Mouse (Mus musculus): ENCODE results near the gene Bptf. TPM values are rescaled to one million over a fixed set of nuclear protein-coding genes. Genes with fewer than 3 reads are reported as not detected.
"Not testable (repeated sequence)": the region's sequence is repeated elsewhere in the genome, so short reads cannot be mapped to it uniquely, and the experiment has no call there.

The Bptf gene
- total and polyA plus RNA-seq, 3 experiments = 22.1 to 63.9 (median 28.0) TPM

- dilution Hi-C loops (cut with MboI; ENCODE audit: extremely low pct_ligation_motif_present, extremely low pct_unique_long_range_greater_than_20kb, low sequenced_read_pairs); H3K9me3 ChIP-seq (replicated peaks; ENCODE audit: low read length); in situ Hi-C loops (cut with MboI; ENCODE audit: low pct_ligation_motif_present, low pct_unique_long_range_greater_than_20kb, low sequenced_read_pairs); H3K79me2 ChIP-seq (replicated peaks; ENCODE audit: control insufficient read depth, extremely low read depth, insufficient read depth, poor library complexity, severe bottlenecking); DNase-seq (ENCODE audit: extremely low read depth); H3K27me3 ChIP-seq (replicated peaks); H3K4me2 ChIP-seq (ENCODE audit: insufficient read depth, low read depth, poor library complexity, severe bottlenecking); H3K27ac ChIP-seq (ENCODE audit: insufficient read depth, low read depth); H3K4me3 ChIP-seq (replicated peaks in 1 of 3; ENCODE audit: low read depth in 2 of 3, low read length in 2 of 3, poor library complexity in 1 of 3); H3K36me3 ChIP-seq (replicated peaks in 1 of 2; ENCODE audit: control insufficient read depth in 1 of 2, insufficient read depth in 1 of 2, low read length in 1 of 2); H3K9ac ChIP-seq (ENCODE audit: insufficient read depth, low read depth): not testable (repeated sequence)
- 0 out of 2 replicates have a peak, but pooled peaks have one; percentile 43 for TF ChIP-seq TBP (conservative IDR thresholded peaks at IDR 0.05; ENCODE audit: low read depth, low read length)
- H3K4me1 ChIP-seq (ENCODE audit: control insufficient read depth in 1 of 2, insufficient read depth in 2 of 2) = peaks cover 8 to 14% of the 10 kb centered on the region in 2 experiments; a peak in 3 of 4 replicates
Observed at GRCm38 (mm10) chr11:107015535-107016187, 116.3 kb downstream of the Bptf start.

- Histone ChIP-seq H3K27me3 (replicated peaks) (no peaks in the 10 kb centered on the region), H3K9ac (ENCODE audit: insufficient read depth, low read depth) (no peak overlapping the region), H3K79me2 (replicated peaks; ENCODE audit: control insufficient read depth, extremely low read depth, insufficient read depth, poor library complexity, severe bottlenecking) (no peaks in the 10 kb centered on the region), H3K27ac (ENCODE audit: insufficient read depth, low read depth) (no peak overlapping the region), H3K4me3 (replicated peaks in 1 of 3; ENCODE audit: low read depth in 2 of 3, low read length in 2 of 3, poor library complexity in 1 of 3) (no peak overlapping the region), H3K4me1 (ENCODE audit: control insufficient read depth in 1 of 2, insufficient read depth in 2 of 2) (peaks cover 8 to 14% of the 10 kb centered on the region in 2 experiments; a peak in 3 of 4 replicates), H3K4me2 (ENCODE audit: insufficient read depth, low read depth, poor library complexity, severe bottlenecking) (peak overlapping the region; percentile 22), H3K36me3 (replicated peaks in 1 of 2; ENCODE audit: control insufficient read depth in 1 of 2, insufficient read depth in 1 of 2, low read length in 1 of 2) (no peaks in the 10 kb centered on the region), H3K9me3 (replicated peaks; ENCODE audit: low read length) (peaks cover 3% of the 10 kb centered on the region)
- in situ Hi-C loops (cut with MboI; ENCODE audit: low pct_ligation_motif_present, low pct_unique_long_range_greater_than_20kb, low sequenced_read_pairs) (no loop called here), dilution Hi-C loops (cut with MboI; ENCODE audit: extremely low pct_ligation_motif_present, extremely low pct_unique_long_range_greater_than_20kb, low sequenced_read_pairs) (no loop called here)
- peak; percentile 72 for DNase-seq (ENCODE audit: extremely low read depth)
- no peak for TF ChIP-seq JUN (IDR thresholded peaks at IDR 0.05; ENCODE audit: insufficient read depth, low read depth, low read length)
- TF ChIP-seq ELF1 (IDR thresholded peaks at IDR 0.05; ENCODE audit: low read depth, low read length) = peak; percentile 41; the same call in 1 of the 2 replicates
- peak; percentile 28 to 69; a peak in 3 of 4 replicates for TF ChIP-seq CTCF (conservative IDR thresholded peaks at IDR 0.05 in 1 of 2, IDR thresholded peaks at IDR 0.05 in 1 of 2; ENCODE audit: low read depth in 2 of 2, low read length in 2 of 2)
Observed at GRCm38 (mm10) chr11:107014597-107015309, 117.2 kb downstream of the Bptf start.

GRCm38 (mm10) chr11:107014020-107014585 is 117.8 kb downstream of the Bptf start:
- no peak for DNase-seq (ENCODE audit: extremely low read depth)
- H3K9me3 ChIP-seq (replicated peaks; ENCODE audit: low read length) = peaks cover 3% of the 10 kb centered on the region
- H3K27me3 ChIP-seq (replicated peaks) = peaks cover 2% of the 10 kb centered on the region
- H3K4me2 ChIP-seq (ENCODE audit: insufficient read depth, low read depth, poor library complexity, severe bottlenecking) = no peak overlapping the region
- no peak overlapping the region for H3K9ac ChIP-seq (ENCODE audit: insufficient read depth, low read depth)
- TF ChIP-seq SMC3 (IDR thresholded peaks at IDR 0.05; ENCODE audit: low read depth, low read length) = peak; percentile 6; the same call in 1 of the 2 replicates
- TF ChIP-seq NRF1 (IDR thresholded peaks at IDR 0.05; ENCODE audit: low read depth, low read length) = no peak
- peak; percentile 25; the same call in 1 of the 2 replicates for TF ChIP-seq ZNF384 (IDR thresholded peaks at IDR 0.05; ENCODE audit: low read depth, low read length)
- no peak for TF ChIP-seq UBTF (IDR thresholded peaks at IDR 0.05; ENCODE audit: low read depth, low read length)
- no peak for TF ChIP-seq MAZ (IDR thresholded peaks at IDR 0.05; ENCODE audit: low read depth, low read length)
- peak in 1 of 2 experiments; percentile 43; a peak in 2 of 4 replicates for TF ChIP-seq CTCF (conservative IDR thresholded peaks at IDR 0.05 in 1 of 2, IDR thresholded peaks at IDR 0.05 in 1 of 2; ENCODE audit: low read depth in 2 of 2, low read length in 2 of 2)
- no peak for TF ChIP-seq POLR2AphosphoS2 (IDR thresholded peaks at IDR 0.05; ENCODE audit: low read depth, low read length)
- TF ChIP-seq RAD21 (IDR thresholded peaks at IDR 0.05; ENCODE audit: low read depth, low read length) = no peak
- H3K36me3 ChIP-seq (replicated peaks in 1 of 2; ENCODE audit: control insufficient read depth in 1 of 2, insufficient read depth in 1 of 2, low read length in 1 of 2) = no peaks in the 10 kb centered on the region
- in situ Hi-C loops (cut with MboI; ENCODE audit: low pct_ligation_motif_present, low pct_unique_long_range_greater_than_20kb, low sequenced_read_pairs) (no loop called here), dilution Hi-C loops (cut with MboI; ENCODE audit: extremely low pct_ligation_motif_present, extremely low pct_unique_long_range_greater_than_20kb, low sequenced_read_pairs) (no loop called here)
- H3K79me2 ChIP-seq (replicated peaks; ENCODE audit: control insufficient read depth, extremely low read depth, insufficient read depth, poor library complexity, severe bottlenecking) = no peaks in the 10 kb centered on the region
- H3K4me1 ChIP-seq (ENCODE audit: control insufficient read depth in 1 of 2, insufficient read depth in 2 of 2) = peaks cover 8 to 14% of the 10 kb centered on the region in 2 experiments; a peak in 3 of 4 replicates
- H3K4me3 ChIP-seq (replicated peaks in 1 of 3; ENCODE audit: low read depth in 2 of 3, low read length in 2 of 3, poor library complexity in 1 of 3) = no peak overlapping the region
- H3K27ac ChIP-seq (ENCODE audit: insufficient read depth, low read depth) = no peak overlapping the region

All from CH12.LX (cell line).